Mouse (Mus musculus): ENCODE measurements around the gene Adra1d. TPM values are rescaled to one million over a fixed set of nuclear protein-coding genes. Genes with fewer than 3 reads are reported as not detected.

Gene Adra1d
- total and polyA plus RNA-seq, 3 experiments = 4.9 to 6.3 (median 5.4) TPM

DNA sequence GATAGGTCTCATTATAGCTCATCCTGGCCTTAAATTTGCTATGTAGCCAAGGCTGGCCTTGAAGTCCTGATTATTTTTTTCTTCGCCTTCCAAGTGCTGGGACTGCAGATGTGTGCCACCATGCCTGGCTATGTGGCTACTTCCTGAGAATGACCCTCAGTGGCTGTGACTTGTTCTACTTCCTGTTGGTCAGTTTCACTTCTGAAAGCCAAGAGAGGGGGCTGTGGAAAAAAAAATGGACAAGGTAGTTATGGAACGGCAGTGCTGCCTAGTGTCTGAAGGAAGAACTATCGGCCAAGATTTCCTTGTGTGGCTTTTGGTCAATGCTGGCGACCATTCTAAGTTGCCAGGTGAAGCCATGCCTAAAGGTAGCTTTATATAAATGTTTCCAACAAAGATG lies 44.5 kb downstream of the Adra1d start:
- Histone ChIP-seq H3K9ac (ENCODE audit: low read depth, low read length) (no peak overlapping the region), H3K79me2 (replicated peaks; ENCODE audit: control insufficient read depth, insufficient read depth, low read length) (no peaks in the 10 kb centered on the region; the same call in 1 of the 2 replicates), H3K27me3 (ENCODE audit: control insufficient read depth, insufficient read depth, low read length) (no peaks in the 10 kb centered on the region), H3K27ac (no peak overlapping the region), H3K4me1 (ENCODE audit: control insufficient read depth, insufficient read depth, low read length) (peaks cover 4% of the 10 kb centered on the region), H3K36me3 (ENCODE audit: control insufficient read depth, insufficient read depth, low read length) (no peaks in the 10 kb centered on the region), H3K4me3 (no peak overlapping the region)
- no peak for DNase-seq
- intact Hi-C loops (cut with DNase I) = no loop called here
- TF ChIP-seq CTCF (IDR thresholded peaks at IDR 0.05) (no peak), POLR2A (IDR thresholded peaks at IDR 0.05; ENCODE audit: insufficient read depth, low read depth, low read length) (no peak), EP300 (IDR thresholded peaks at IDR 0.05; ENCODE audit: insufficient read depth, low read depth, low read length) (no peak)
- 77% methylated on average over 4 of the region's 4 CpGs for WGBS

DNA sequence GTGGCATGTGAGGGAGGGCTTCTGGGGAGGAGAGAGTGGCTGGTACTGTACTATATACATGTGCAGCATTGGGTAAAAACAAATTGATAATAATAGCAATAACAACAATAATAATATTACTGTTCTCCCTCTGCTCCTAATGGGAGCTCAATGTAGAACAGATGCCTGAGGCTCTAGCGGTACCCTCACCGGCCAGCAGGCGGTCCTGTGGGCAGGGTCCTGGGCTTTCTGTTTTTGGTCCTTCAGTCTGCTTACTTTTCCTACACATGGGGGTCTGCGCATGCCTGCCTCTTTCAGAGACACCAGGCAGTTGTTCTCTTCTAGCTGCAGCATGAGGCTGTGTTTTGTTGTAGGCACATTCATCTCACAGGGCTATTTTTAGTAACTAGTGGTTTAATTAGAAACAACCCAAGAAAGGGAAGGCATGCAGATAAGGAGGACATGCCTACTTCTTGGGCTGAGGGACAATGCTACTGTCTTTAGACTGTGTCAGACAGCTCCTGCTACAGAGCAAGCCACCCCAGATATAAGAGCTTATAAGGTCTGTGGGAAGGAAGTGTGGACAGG lies 47.9 kb downstream of the Adra1d start:
- Histone ChIP-seq H3K27ac (peak overlapping the region; percentile 80), H3K27me3 (ENCODE audit: control insufficient read depth, insufficient read depth, low read length) (no peaks in the 10 kb centered on the region), H3K36me3 (ENCODE audit: control insufficient read depth, insufficient read depth, low read length) (no peaks in the 10 kb centered on the region), H3K4me1 (ENCODE audit: control insufficient read depth, insufficient read depth, low read length) (peaks cover 10% of the 10 kb centered on the region), H3K4me3 (0 out of 2 replicates have a peak overlapping the region, but pooled peaks have one; percentile 28), H3K79me2 (replicated peaks; ENCODE audit: control insufficient read depth, insufficient read depth, low read length) (no peaks in the 10 kb centered on the region; the same call in 1 of the 2 replicates), H3K9ac (ENCODE audit: low read depth, low read length) (no peak overlapping the region)
- 61% methylated on average over 4 of the region's 4 CpGs for WGBS
- intact Hi-C loops (cut with DNase I) = loop anchor here (5.0 kb wide), 1 partner anchor 162 kb away; the partner anchor contains the start of gene Rnf24
- TF ChIP-seq CTCF (IDR thresholded peaks at IDR 0.05) (peak; percentile 48), EP300 (IDR thresholded peaks at IDR 0.05; ENCODE audit: insufficient read depth, low read depth, low read length) (no peak), POLR2A (IDR thresholded peaks at IDR 0.05; ENCODE audit: insufficient read depth, low read depth, low read length) (0 out of 2 replicates have a peak, but pooled peaks have one; percentile 17)
- no peak for DNase-seq

DNA sequence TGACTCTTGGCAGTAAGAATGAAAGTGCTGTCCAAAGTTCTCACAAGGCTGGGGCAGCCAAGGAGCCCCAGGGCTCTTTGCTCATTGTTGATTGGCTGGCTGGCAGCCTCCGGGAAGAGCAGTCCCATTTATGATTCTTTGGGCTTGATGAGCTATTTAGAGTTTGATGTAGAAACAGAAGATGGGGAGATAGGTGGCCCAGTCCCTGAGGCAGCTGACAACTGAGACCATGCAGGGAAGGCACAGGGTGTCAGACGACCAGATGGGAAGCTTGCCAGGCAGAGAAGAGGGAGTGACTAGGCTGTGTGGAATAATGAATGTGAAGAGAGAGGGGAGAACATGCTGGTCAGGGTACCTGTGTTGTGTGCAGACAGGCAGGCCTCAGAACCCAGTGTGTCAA lies 48.6 kb downstream of the Adra1d start:
- Histone ChIP-seq H3K79me2 (replicated peaks; ENCODE audit: control insufficient read depth, insufficient read depth, low read length) (no peaks in the 10 kb centered on the region; the same call in 1 of the 2 replicates), H3K9ac (ENCODE audit: low read depth, low read length) (no peak overlapping the region), H3K27me3 (ENCODE audit: control insufficient read depth, insufficient read depth, low read length) (no peaks in the 10 kb centered on the region), H3K27ac (peak overlapping the region; percentile 80), H3K36me3 (ENCODE audit: control insufficient read depth, insufficient read depth, low read length) (no peaks in the 10 kb centered on the region), H3K4me1 (ENCODE audit: control insufficient read depth, insufficient read depth, low read length) (peaks cover 13% of the 10 kb centered on the region), H3K4me3 (no peak overlapping the region)
- no peak for DNase-seq
- intact Hi-C loops (cut with DNase I) = loop anchor here (5.0 kb wide), 1 partner anchor 161 kb away; the partner anchor contains the start of gene Rnf24
- 14% methylated on average over 2 of the region's 2 CpGs for WGBS
- TF ChIP-seq POLR2A (IDR thresholded peaks at IDR 0.05; ENCODE audit: insufficient read depth, low read depth, low read length) = no peak
- no peak for TF ChIP-seq CTCF (IDR thresholded peaks at IDR 0.05)
- TF ChIP-seq EP300 (IDR thresholded peaks at IDR 0.05; ENCODE audit: insufficient read depth, low read depth, low read length) = no peak

DNA sequence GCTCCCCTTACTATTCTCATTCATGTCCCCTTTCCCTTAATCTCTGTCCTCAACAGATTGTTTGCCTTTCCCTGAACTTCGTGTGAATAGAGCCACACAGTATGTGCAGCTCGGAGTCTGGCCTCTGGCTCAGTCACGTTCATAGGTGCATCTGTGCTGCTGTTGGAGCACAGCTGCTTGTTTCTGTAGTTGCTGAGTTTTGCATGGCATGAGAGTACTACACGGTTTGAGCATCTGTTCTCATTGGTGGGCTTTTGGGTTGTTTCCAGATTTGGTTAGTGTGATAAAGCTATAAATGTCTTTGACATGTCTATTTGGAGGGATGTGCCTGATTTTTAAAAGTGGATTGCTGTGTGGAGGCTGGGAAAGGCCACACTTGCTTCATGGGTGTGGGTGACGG lies 51.6 kb downstream of the Adra1d start:
- Histone ChIP-seq H3K4me3 (no peak overlapping the region), H3K27ac (peak overlapping the region; percentile 54; the same call in 1 of the 2 replicates), H3K79me2 (replicated peaks; ENCODE audit: control insufficient read depth, insufficient read depth, low read length) (no peaks in the 10 kb centered on the region), H3K36me3 (ENCODE audit: control insufficient read depth, insufficient read depth, low read length) (no peaks in the 10 kb centered on the region), H3K4me1 (ENCODE audit: control insufficient read depth, insufficient read depth, low read length) (peaks cover 17% of the 10 kb centered on the region), H3K27me3 (ENCODE audit: control insufficient read depth, insufficient read depth, low read length) (no peaks in the 10 kb centered on the region), H3K9ac (ENCODE audit: low read depth, low read length) (no peak overlapping the region)
- DNase-seq = no peak
- intact Hi-C loops (cut with DNase I) = loop anchor here (1.0 to 5.0 kb wide), 3 partner anchors 18 to 158 kb away; partner anchors contain the start of gene Rnf24
- TF ChIP-seq CTCF (IDR thresholded peaks at IDR 0.05) (no peak), POLR2A (IDR thresholded peaks at IDR 0.05; ENCODE audit: insufficient read depth, low read depth, low read length) (no peak), EP300 (IDR thresholded peaks at IDR 0.05; ENCODE audit: insufficient read depth, low read depth, low read length) (no peak)
- WGBS = 71% methylated on average over 5 of the region's 5 CpGs

DNA sequence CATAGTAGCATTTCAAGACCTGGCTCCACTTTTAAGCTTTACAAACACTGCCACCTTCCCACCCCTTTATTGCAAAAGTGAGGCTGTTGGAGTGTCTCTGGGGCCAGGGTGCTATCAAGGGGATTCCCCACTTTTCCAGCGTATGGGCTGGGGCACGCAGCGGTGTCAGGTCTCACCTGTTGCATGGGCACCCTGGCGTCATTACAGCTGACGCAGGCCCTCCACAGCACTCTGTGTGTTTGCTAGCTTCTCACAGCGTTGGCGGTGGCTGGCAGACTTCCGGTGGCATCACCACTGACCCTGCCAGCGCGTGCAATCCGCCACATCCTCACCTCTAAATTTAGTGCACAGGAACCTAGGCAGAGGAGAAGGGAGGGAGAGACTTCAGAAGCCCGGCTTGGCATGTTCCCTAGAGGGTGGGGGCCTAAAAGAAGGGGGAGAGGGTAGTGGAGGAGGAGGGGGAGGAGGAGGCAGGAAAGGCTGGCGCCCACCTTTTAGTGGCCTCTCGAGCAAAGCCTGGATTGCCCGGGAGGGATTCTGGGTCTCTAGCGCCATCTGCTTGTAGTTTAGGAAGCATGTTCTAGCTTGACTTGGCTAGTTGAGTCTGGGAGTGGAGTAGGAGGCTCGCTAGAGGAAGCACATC lies 52.3 kb downstream of the Adra1d start:
- Histone ChIP-seq H3K9ac (ENCODE audit: low read depth, low read length) (peak overlapping the region; percentile 7), H3K4me3 (no peak overlapping the region), H3K36me3 (ENCODE audit: control insufficient read depth, insufficient read depth, low read length) (no peaks in the 10 kb centered on the region), H3K79me2 (replicated peaks; ENCODE audit: control insufficient read depth, insufficient read depth, low read length) (no peaks in the 10 kb centered on the region), H3K4me1 (ENCODE audit: control insufficient read depth, insufficient read depth, low read length) (peaks cover 17% of the 10 kb centered on the region), H3K27me3 (ENCODE audit: control insufficient read depth, insufficient read depth, low read length) (no peaks in the 10 kb centered on the region), H3K27ac (peak overlapping the region; percentile 54)
- TF ChIP-seq POLR2A (IDR thresholded peaks at IDR 0.05; ENCODE audit: insufficient read depth, low read depth, low read length) = no peak
- TF ChIP-seq EP300 (IDR thresholded peaks at IDR 0.05; ENCODE audit: insufficient read depth, low read depth, low read length) = peak; percentile 84; the same call in 1 of the 2 replicates
- peak; percentile 93 for TF ChIP-seq CTCF (IDR thresholded peaks at IDR 0.05)
- WGBS = 10% methylated on average over 17 of the region's 17 CpGs
- DNase-seq = peak; percentile 68 to 82
- intact Hi-C loops (cut with DNase I) = loop anchor here (1.0 to 5.0 kb wide), 4 partner anchors 19 to 157 kb away; partner anchors contain the start of gene Rnf24

DNA sequence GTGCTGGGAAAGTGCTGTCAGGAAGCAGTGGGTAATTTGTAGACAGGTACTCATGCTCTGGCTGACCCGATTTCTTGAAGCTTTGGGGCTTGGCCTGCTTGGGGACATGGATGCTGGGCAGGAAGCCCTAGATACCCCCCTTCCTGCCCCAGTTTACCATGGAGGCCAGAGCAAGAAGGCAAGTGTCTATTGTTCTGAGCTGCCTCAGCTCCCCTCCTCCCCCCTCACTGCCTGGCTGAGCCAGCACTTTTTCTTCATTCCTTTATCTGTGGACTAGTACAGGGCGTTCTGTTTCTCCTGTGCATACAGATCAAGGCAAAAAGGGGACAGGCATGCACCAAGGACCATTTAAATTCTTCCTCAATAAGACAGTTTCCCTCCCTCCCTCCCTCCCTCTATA lies 53.6 kb downstream of the Adra1d start:
- H3K27ac ChIP-seq = no peak overlapping the region
- peaks cover 13% of the 10 kb centered on the region for H3K4me1 ChIP-seq (ENCODE audit: control insufficient read depth, insufficient read depth, low read length)
- no peaks in the 10 kb centered on the region for H3K79me2 ChIP-seq (replicated peaks; ENCODE audit: control insufficient read depth, insufficient read depth, low read length)
- intact Hi-C loops (cut with DNase I) = no loop called here
- no peak overlapping the region for H3K9ac ChIP-seq (ENCODE audit: low read depth, low read length)
- 32% methylated on average over 2 of the region's 2 CpGs for WGBS
- H3K36me3 ChIP-seq (ENCODE audit: control insufficient read depth, insufficient read depth, low read length) = no peaks in the 10 kb centered on the region
- H3K27me3 ChIP-seq (ENCODE audit: control insufficient read depth, insufficient read depth, low read length) = no peaks in the 10 kb centered on the region
- no peak for DNase-seq
- no peak for TF ChIP-seq POLR2A (IDR thresholded peaks at IDR 0.05; ENCODE audit: insufficient read depth, low read depth, low read length)
- TF ChIP-seq CTCF (IDR thresholded peaks at IDR 0.05) = no peak
- no peak for TF ChIP-seq EP300 (IDR thresholded peaks at IDR 0.05; ENCODE audit: insufficient read depth, low read depth, low read length)
- H3K4me3 ChIP-seq = no peak overlapping the region
